Mouse (Mus musculus) lung, postnatal 0 days (tissue): Measurements from ENCODE around the gene Nprl2.

Source experiments
- CTCF ChIP-seq: IDR thresholded peaks from 2 replicates; pipeline ENCODE4 v1.5.1; 2016; ENCODE audit warnings: antibody characterized with exemption, mild to moderate bottlenecking
- EP300 ChIP-seq: IDR thresholded peaks from 2 replicates; pipeline ENCODE4 v1.6.1; 2016; ENCODE audit warnings: antibody characterized with exemption, mild to moderate bottlenecking, control low read depth

GRCm38 (mm10) chr9:107587833-107588639, 46.0 kb downstream of the Nprl2 start:
- no peak for TF ChIP-seq CTCF
- no peak for TF ChIP-seq EP300
